Mouse (Mus musculus) telencephalon, adult 2 months (tissue): ENCODE measurements at regions not wholly inside any gene's neighbourhood (a gene's known extent, or its start where the extent isn't known, plus 50 kb on each side); places are given as distances from the start of the nearest gene placed in this dataset.

Source experiments
- DNase-seq: peaks from one replicate; pipeline ENCODE4 v3.0.0-alpha.2; 2011; ENCODE audit warnings: low read depth, low spot score

DNA sequence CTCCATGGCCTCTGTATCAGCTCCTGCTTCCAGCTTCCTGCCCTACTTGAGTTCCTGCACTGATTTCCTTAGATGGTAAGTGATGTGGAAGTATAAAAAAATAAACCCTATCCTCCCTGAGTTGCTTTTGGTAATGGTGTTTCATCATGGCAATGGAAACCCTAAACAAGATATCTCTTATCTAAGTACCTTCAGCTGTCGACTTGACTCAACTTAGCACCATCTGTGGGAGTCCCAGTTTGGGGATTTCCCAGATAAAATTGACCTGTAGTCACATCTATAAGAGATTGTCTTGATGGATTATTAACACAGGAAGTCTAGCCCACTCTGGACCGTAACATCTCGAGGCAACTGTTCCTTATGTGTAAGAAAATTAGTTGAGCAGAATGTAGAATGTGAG lies 570.2 kb upstream of the Gm10306 start:
- no peak for DNase-seq

DNA sequence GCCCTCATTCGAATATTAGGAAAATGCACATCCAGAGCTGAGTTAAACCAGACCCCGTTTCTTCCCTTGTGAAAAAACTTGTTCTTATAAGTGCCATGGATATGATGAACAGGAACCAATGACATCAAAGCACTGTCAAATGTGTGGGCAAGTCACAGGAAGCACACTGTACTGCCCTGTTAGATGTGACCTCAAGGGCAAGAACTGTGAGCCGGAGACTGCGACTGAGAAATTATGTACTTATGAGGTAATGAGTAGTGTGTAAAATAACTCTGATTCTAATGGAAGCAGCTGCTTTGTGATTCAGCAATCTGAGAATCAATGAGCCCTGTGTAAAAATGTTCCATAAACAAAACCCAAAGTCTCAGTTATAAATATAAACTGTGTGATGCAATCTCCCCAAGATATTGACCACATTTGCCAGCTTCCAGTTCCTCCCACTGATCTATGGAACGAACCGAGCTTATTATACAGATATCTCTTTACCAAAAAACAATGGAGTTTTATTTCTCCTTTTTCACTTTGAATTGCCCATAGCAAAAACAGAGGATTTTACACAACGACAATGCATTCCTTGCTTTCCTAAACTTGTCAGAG lies 566.0 kb upstream of the Gm10306 start:
- DNase-seq, result no peak

DNA sequence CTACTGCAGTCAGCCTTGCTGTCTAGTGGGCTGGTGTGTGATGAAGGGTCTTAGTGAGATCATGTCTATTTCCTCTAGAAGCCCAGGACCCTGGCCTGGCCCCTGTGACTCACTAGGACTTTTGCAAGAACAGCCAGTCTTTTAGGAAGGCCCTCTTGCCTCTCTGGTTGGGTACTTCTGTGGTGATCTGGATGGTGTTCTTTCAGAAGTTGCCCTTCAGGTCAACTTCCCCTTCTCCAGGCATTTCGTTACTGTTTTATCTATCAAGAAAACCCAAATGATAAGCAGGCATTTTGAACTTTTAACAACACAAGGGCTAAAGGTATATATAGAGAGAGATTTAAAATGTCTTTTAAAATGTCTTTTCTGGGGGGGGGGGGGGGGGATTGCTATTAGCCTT lies 550.5 kb upstream of the Gm10306 start:
- DNase-seq, result no peak

DNA sequence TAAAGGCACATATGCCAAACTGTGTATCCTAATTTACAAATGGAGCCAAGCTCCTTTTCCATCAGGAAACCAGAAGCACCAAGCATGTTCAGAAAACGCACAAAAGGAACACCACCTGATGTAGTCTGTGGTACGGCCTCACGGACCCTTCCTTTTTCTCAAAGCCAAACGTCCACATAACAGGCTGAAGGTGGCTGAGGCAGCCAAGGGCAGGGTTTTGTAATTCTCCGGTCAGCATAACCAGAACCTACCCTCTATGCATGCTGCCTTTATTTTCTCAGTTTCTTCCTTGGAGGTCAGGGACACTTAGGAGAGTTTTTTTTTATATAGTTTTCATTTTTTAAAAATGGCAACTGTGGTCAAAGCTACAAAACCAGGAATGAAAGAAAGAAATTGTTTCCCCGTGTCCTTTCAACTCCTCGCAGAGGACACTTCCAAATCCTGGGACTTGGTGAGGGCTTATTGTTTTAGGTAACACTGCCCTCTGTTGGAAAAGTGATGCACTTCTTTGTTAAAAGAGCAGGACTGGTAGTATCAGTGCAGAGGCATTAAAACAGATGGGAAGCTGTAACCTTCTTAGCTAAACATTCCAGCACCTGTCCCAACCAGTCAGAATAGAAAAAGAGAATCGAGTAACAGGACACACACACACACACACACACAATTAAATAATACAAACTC lies 549.1 kb upstream of the Gm10306 start:
- DNase-seq, result peak; percentile 49

DNA sequence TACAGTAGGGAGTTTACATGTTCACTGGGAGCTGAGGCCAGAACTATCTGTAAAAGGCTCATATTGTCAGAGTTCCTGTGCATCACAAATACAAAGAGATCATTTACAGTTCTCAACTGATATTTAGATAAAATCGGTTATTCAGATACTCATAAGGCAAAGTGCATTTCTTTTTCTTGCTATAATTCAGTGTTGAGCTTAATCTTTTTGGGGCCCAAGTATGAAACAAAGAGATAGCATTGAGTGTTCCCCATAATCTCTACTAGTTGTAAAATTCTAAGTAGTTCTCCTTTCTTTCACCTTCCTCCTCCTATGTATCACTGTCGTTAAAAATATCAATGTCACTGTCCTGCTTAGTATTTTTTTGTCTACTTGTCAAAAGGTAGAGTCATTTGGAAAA lies 540.6 kb upstream of the Gm10306 start:
- DNase-seq, result no peak

DNA sequence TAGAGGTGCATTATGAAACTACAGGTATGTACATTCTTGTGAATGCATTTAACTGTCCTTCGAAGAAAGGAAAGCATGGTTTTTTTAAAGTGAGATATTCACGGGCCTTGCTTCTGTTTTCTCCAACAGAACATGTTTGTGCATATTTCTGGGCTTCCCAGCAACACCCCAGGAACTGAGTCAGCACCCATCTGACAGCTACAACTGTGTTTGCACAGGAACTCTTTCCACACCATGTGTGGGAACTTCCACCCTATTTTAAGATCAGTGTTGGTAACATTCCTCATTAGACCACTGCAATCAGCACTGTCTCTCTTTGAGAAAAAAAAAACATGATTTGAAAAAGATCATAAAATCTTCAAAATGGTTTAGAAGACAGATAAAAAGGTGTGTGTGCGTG lies 538.6 kb upstream of the Gm10306 start:
- DNase-seq, result peak; percentile 86

DNA sequence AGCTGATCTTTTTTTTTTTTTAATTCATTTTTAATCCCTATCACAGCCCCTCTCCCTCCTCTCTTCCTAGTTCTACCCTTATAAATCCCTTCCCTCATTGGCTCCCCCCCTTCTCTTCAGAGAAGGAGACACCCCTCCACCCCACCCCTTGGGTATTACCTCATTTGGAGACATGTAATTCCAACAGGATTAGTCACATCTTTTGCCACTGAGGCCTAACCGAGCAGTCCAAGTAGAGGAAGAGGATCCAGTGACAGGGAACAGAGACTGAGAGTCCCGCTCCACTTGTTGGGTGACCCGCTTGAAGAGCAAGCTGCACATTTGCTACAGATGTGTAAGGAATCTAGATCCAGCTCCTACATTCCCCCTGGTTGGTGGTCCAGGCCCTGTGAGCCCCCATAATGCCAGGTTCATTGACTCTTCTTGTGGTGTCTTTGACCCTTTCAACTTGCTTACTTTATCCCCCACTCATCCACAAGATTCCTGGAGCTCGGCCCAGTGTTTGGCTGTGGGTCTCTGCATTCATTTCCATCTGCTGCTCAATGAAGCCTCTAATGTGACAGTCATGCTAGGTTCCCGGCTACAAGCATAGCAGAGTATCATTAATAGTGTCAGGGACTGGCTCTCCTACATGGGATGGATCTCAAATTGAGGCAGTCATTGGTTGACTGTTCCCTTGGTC lies 506.6 kb upstream of the Gm10306 start:
- DNase-seq, result no peak

DNA sequence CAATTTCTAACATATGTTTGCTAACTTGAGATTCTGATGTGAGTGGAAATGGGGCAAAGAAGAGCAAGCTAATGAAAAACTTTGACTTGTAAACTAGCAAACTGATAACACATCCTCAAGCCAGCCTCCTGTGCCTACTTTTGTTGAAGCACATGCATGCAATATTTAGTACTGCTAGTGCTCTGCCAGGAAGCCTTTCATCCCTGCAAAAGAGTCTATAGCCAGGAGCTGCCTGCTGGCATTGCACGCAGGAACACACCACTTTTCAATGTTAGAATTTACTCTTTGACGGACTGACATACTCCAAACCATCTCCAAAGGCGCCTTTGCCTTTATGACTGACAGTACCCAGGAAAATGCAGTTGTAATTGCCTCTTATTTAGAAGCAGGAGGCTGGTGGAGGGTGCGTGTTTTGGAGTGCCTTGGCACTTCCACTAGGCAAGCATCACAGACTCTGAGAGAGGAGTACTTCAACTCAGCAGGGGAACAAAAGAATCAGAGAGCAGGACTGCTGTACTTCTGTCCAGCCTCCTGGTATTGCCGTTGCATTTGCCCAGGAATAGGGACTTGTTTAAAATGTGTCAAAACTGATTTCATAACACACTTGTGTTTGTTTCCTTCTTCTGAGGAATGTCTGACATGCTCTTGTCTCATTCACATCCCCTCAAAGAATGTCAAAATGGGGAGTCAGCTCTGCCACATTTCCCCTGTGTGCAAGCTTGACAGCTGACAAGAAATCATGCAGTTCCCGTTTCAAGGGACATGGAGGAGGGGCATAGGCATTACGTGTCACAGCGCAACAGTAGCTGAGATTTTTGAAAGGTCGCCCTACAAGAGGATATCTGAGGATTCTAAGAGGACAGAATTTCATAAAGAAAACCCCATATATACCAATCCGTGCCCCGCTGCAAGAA lies 503.8 kb upstream of the Gm10306 start:
- no peak for DNase-seq

DNA sequence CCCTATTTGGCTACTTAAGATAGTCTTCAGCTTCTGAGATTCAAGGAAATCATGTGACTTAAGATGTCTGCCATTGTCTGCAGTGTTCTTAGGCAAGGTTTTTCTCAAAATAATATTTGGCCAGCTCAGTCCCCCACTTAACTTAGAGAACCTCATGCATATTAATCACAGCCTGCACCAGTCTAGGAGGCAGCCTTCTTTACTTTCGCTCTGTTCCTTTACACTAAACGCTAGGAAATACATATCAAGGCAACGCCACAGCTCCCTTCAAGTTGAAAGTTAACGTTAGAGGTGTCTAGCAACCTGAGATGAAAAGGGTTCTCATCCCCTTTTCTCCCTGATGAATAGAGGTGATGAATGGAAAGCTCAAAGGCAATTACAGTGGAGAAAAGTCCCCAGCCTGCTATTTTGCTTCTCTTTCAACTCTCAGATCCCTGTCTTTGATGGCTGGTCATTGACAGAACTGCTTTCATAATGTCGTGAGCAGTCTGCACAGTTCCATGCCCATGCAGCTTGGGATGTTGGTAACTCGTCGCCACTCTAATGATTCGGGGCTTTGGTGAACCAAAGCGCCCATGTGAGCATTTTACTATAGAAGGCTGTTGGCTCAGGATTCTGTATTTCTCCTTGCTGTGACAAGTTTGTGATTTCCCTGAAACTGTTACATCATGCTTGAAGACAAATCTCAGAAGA lies 483.0 kb upstream of the Gm10306 start:
- no peak for DNase-seq

DNA sequence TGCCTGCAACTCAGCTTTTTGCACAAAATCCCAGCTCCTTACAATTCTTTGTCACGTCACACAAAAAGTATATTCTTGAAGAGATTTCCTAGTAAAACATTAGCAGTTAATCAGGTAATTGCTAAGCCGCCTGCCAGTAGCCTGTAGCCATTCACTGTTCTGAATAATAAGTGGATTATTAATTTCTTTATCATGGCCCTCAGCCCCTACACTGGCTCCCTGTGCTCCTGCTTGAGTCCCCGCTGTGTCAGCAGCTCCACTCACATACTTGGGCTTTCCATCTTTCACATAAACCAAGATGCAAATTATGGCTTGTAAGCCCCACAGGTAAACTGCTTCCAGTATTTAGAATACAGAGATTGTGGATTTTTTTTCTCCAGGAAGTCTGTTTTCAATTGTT lies 473.5 kb upstream of the Gm10306 start:
- no peak for DNase-seq

DNA sequence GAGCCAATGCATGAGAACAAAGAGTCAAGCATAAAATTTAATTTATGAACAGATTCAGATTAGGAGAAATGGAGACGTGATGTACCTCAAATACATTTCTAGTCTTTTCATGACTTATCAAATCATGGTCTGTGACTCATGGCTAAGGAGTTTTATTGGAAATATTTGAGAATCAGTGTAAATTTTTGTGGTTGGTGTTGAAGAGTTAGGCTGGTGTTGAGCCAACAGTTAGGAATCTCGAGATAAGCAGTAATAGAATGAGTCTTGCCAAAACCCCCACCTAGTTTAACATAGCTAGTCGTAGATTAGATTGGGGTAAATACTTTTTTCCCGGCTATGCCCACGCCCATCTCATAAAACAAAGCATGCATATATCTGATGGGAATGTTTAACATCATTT lies 462.0 kb upstream of the Gm10306 start:
- no peak for DNase-seq

DNA sequence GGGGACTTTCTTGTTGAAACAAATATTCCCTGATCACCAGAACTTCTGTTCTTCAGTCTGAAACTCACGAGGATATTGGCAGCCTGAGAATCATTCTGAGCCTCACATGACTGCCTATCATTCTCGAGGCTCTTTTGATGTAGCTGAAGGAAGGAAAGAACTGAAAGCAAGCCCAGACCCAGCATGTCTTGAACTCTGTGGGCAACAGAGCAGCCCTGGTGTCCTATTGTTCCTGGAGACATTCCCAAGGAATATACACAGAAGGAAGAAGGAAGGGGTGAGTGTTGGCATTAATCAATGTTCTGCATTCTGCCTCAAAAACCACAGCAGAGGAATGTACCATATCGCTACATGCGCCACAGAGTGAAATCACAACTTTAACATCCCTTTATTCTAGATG lies 449.4 kb upstream of the Gm10306 start:
- no peak for DNase-seq

DNA sequence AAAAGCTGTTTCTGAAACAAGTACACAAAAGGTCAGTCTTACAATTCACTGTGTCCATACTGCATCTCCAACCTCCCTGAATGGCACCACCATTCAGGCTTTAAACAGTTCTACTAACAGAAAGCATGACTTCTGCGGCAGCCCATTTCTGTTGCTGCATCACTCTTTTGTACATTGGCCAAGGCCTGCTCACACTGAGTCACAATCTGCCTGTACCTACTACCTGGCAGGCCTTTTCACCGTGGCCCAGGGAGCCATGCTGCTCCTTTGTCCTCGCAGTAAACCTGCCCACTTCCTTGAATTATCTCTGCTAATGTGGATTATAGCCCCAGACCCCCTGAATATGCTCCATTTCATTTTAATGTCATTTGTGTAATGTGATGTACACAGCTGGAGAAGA lies 439.5 kb upstream of the Gm10306 start:
- DNase-seq, result no peak

DNA sequence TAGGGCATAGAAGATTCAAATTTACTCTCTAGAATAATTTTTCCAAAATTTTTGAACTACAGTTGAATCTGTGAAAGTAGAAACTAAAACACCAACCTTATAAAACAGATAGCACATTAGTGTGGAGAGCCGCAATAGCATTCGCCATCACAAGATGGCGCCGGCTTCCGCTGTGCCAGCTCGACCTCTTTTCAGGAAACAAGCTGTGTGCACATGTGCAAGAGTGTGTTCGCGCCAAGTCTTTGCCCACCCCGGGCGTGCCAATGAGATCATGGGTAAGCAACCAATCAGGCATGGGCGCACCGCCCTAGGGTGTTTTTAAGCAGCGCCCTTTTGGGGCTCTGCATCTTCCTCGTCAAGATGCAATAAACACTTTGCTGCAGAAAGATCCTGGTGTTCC lies 432.2 kb upstream of the Gm10306 start:
- no peak for DNase-seq

DNA sequence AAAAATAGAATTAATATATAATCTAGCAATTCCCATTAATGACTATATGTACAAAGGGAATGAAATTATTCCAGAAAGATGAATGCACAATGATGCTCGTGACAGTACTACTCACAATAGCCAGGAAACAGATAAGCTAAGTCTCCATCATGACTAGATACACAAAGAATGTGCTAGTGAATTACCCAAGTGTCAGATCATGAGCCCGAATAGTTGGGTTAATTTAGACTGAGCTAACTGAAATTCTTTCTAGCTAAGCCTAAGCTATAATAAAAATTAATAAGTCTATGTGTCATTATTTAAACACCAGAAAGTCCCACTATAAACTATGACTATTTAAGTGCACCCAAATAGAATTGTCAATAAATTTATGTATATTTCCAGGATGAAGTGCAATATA lies 418.4 kb upstream of the Gm10306 start:
- no peak for DNase-seq

DNA sequence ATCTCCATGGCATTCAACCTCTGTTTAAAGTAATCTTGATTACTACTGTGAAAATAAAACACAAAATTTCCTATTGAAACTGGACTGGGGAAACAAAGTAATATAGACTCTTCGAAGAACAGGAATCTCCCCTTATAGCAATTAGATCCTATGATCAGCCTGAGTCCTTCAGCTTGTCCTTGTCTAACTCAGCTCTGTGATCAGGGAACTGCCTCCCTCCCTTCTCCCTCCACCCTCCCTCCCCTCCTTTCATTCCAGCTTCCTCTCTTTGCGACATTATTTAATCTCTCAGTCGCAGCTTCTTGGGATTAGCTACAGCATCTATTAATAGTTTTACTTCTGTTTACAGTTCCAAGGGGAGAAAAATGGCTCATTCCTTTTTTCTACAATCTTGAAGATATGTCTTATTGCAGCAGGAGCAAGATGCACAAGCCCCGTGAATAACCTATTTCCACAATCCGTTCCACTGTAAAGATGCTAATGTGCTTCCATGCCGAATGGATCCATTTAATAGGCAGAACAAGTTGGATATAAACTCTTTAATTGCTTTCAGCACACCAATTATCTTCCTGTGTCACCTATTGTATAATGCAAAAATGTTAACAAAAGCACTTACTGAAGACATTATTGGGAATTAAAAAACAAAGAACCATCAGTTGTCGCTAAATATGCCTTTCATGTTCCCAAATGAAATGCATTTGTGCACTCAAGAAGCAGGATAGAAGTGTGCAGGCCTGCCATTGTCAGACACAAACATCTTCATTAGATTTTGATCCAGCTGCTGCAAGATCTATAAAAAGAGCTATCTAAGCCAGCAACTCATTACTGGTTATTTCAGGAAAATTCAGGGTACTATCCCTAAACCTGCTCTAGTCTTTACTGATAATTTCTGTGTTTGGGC lies 411.2 kb upstream of the Gm10306 start:
- DNase-seq, result peak; percentile 6

DNA sequence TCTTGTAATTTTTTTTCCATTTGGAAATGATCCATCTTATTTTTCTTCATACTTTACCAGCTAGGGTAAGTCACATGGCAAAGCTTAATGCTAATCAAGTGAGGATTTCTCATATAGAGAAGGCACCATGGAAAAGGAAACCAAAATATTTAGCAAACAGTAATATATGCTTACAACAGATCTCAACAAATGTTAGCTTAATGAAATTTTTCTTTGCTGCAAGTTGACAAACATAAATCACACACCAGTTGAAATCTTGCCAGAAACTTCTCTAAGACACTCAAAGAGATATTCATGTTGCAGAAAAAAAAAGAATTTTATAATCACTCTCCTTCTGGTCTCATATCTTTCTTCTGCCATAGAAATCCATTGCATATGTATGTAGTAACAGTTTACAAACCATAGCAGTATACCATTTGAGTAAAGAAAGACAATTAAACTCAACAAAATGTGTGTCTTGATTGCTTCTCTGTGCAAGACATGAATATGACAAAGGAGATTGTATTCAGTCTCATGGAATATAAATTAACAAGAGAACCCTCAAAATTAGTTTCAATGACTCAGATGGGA lies 408.3 kb upstream of the Gm10306 start:
- DNase-seq, result no peak

DNA sequence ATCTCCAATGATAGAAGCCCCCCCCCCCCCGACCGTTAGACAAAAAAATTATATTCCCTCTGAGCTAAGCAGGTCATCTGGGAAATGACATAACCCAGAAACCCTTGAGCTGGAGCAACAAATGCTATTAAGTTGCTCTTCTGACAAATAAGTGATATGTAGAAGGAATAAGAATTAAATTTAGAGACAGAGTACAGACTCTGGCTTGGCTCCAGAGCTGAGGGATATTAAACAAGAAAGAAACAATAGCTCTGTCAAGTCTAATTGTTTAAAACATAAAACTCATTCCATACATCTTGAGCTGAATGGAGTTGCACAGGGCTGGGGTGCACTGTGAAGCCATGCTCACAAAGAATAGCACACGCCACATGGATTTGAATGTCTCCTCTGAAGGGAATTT lies 407.3 kb upstream of the Gm10306 start:
- no peak for DNase-seq

DNA sequence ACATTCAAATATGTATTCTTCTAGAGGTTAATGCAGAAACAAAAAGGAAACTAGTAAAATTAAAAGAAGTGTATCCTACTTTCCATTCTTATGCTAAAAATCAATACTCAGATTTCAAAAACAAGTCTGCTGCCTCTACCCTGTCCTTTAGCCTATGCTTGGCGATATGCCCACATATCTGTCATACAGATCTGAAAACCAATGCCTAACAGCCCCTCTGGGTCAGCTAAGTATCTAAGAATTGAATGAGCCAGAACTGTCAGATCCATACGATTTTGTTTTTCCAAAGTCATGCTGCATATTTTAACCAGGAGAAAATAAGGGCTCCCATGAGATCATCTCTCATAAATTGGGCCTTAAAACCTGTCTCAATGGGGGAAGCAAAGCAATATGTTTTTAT lies 395.7 kb upstream of the Gm10306 start:
- no peak for DNase-seq

DNA sequence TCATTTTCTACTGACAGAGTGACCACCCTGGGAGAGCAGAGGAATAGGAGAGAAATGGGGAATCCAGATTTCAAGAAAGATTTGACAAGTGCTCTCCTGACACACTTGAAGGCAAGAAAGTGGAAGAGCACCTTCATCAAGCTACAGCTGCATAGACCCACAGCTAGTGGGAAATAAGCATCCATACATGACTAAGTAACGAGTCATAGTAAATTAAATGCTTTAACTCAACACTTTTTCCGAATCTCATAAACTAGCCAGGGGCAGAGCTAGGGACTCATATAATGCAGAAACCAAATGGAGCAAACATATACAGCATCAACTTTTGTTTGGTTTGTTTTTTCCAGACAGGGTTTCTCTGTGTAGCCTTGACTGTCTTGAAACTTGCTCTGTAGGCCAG lies 383.2 kb upstream of the Gm10306 start:
- DNase-seq, result no peak
